Mouse (Mus musculus) stomach, postnatal 0 days (tissue): ENCODE measurements around the gene Mad2l2.

Experiments used
- CTCF ChIP-seq: IDR thresholded peaks from 2 replicates; pipeline ENCODE4 v1.5.1; 2016; ENCODE audit warnings: antibody characterized with exemption, low read depth, mild to moderate bottlenecking, moderate library complexity
- EP300 ChIP-seq: optimal IDR thresholded peaks from 2 replicates; pipeline ENCODE3; 2016; ENCODE audit warnings: antibody characterized with exemption

- TF ChIP-seq EP300 (no peak), CTCF (no peak)
Measured at GRCm38 (mm10) chr4:148107621-148108291, 22.4 kb upstream of the Mad2l2 start.
